Mouse (Mus musculus): ENCODE data around the gene Crls1.

DNA sequence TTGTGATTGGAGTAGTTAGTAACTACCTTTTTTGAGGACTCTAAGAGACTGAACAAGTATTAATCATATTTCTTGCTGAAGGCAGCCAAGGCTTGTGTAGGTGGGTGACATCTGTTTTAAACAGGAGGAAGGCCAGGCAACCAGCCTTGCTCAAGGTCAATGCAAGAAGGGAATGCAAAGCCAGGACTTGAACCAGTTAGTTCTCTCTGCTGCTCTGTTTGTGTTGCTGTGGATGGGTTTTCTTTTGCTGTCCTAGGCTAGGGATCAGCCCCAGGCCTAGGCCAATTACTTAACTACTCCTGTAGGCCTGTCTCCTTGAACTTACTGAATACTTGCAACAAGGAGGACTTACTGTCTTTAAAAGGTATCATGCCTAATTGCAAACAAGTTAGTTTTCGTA is 6.6 kb downstream of the Crls1 start:
- TF ChIP-seq CTCF (IDR thresholded peaks at IDR 0.05; ENCODE audit: low read depth, low read length) (no peak), TAL1 (conservative IDR thresholded peaks at IDR 0.05; ENCODE audit: low read depth, low read length) (no peak), GATA1 (IDR thresholded peaks at IDR 0.05; ENCODE audit: borderline replicate concordance, low read length) (no peak), POLR2AphosphoS5 (IDR thresholded peaks at IDR 0.05; ENCODE audit: insufficient replicate concordance, low read depth, low read length) (no peak), GATA2 (IDR thresholded peaks at IDR 0.05; ENCODE audit: borderline replicate concordance, low read depth, low read length) (no peak)
